Mouse (Mus musculus) thymus, adult 2 months (tissue): ENCODE data around the gene Olfr1495. TPM values are rescaled to one million over a fixed set of nuclear protein-coding genes. Genes with fewer than 3 reads are reported as not detected.
"Not testable (repeated sequence)": the region's sequence is repeated elsewhere in the genome, so short reads cannot be mapped to it uniquely, and the experiment has no call there.

ENCODE experiments used
- DNase-seq: peaks from one replicate; pipeline ENCODE4 v3.0.0; 2021
- H3K27ac ChIP-seq: fragments of 200-500 bp; 2 replicates; pipeline ENCODE4 v1.5.1; 2012; ENCODE audit warnings: low read length, control low read depth; ENCODE audit not compliant: control insufficient read depth, insufficient read depth
- H3K27me3 ChIP-seq: fragments of 200-500 bp; 2 replicates; pipeline ENCODE4 v1.6.1; 2012; ENCODE audit warnings: mild to moderate bottlenecking, low read length, moderate library complexity, mixed read lengths; ENCODE audit not compliant: control insufficient read depth, insufficient read depth
- H3K36me3 ChIP-seq: fragments of 200-500 bp; 2 replicates; pipeline ENCODE4 v1.6.1; 2012; ENCODE audit warnings: mild to moderate bottlenecking, low read length, moderate library complexity; ENCODE audit not compliant: control insufficient read depth, insufficient read depth
- H3K4me1 ChIP-seq: fragments of 200-500 bp; replicated peaks from 2 replicates; pipeline ENCODE4 v1.6.1; 2012; ENCODE audit warnings: low read length; ENCODE audit not compliant: control insufficient read depth, insufficient read depth
- H3K4me3 ChIP-seq: fragments of 200-500 bp; 2 replicates; pipeline ENCODE4 v1.5.1; 2012; ENCODE audit warnings: mild to moderate bottlenecking, low read length, control low read depth, moderate library complexity; ENCODE audit not compliant: control insufficient read depth, insufficient read depth
- CTCF ChIP-seq: fragments of 200-500 bp; IDR thresholded peaks from 2 replicates; pipeline ENCODE4 v1.5.1; 2012; ENCODE audit warnings: mild to moderate bottlenecking, control low read depth, low read length, moderate library complexity, borderline replicate concordance; ENCODE audit not compliant: control insufficient read depth, poor library complexity, insufficient read depth; ENCODE audit errors: extremely low read depth
- POLR2A ChIP-seq: fragments of 200-500 bp; IDR thresholded peaks from 2 replicates; pipeline ENCODE4 v1.6.1; 2012; ENCODE audit warnings: mild to moderate bottlenecking, low read length, control low read depth, moderate library complexity; ENCODE audit not compliant: control insufficient read depth, poor library complexity, insufficient read depth; ENCODE audit errors: extremely low read depth
- WGBS: fragments of 180-500 bp; shearing (Covaris S2); methylation state at CpG from one replicate; pipeline ENCODE4 v1.1.7; 2018; 5-methylcytosine and 5-hydroxymethylcytosine counted together
- polyA plus RNA-seq: library from polyadenylated mRNA; depleted of rRNA; stranded (reverse); fragments of >200 nt; gene quantifications from 2 replicates; pipeline ENCODE4 v1.2.3, GENCODE M21; 2012; rRNA removed

Gene Olfr1495
- polyA plus RNA-seq, 1 experiment = not detected

GRCm38 (mm10) chr19:13798102-13798501 lies 33.7 kb downstream of the Olfr1495 start, which contains the start of gene Olfr1497:
Olfr1497 (minus strand) TSS chr19:13798202.
- no peaks in the 10 kb centered on the region for H3K27me3 ChIP-seq
- H3K36me3 ChIP-seq = no peaks in the 10 kb centered on the region
- no peak for DNase-seq
- H3K4me1 ChIP-seq = no peaks in the 10 kb centered on the region
- no peak within 1 kb of the TSS for H3K27ac ChIP-seq
- H3K4me3 ChIP-seq = no peak within 1 kb of the TSS
- TF ChIP-seq POLR2A (no peak), CTCF (no peak)

GRCm38 (mm10) chr19:13805486-13805885 lies 41.1 kb downstream of the Olfr1495 start:
- not testable (repeated sequence) for H3K4me3 ChIP-seq, H3K27ac ChIP-seq, H3K4me1 ChIP-seq, DNase-seq, H3K36me3 ChIP-seq, H3K27me3 ChIP-seq
- WGBS = 53% methylated on average over 1 of the region's 1 CpGs

GRCm38 (mm10) chr19:13812823-13813222 lies 48.4 kb downstream of the Olfr1495 start:
- H3K27me3 ChIP-seq = no peaks in the 10 kb centered on the region
- no peaks in the 10 kb centered on the region for H3K36me3 ChIP-seq
- no peak overlapping the region for H3K4me3 ChIP-seq
- WGBS = 73% methylated on average over 2 of the region's 2 CpGs
- DNase-seq = no peak
- TF ChIP-seq POLR2A (no peak), CTCF (no peak)
- no peak overlapping the region for H3K27ac ChIP-seq
- H3K4me1 ChIP-seq = no peaks in the 10 kb centered on the region

- DNase-seq = no peak
- no peak for TF ChIP-seq CTCF
- TF ChIP-seq POLR2A = no peak
- Histone ChIP-seq H3K4me1 (no peaks in the 10 kb centered on the region), H3K27ac (no peak overlapping the region), H3K36me3 (no peaks in the 10 kb centered on the region), H3K4me3 (no peak overlapping the region), H3K27me3 (no peaks in the 10 kb centered on the region)
- 40% methylated on average over 5 of the region's 5 CpGs for WGBS
Measured at GRCm38 (mm10) chr19:13818827-13819226, 54.4 kb downstream of the Olfr1495 start.

- no peaks in the 10 kb centered on the region for H3K27me3 ChIP-seq
- no peak within 1 kb of the TSS for H3K27ac ChIP-seq
- DNase-seq = no peak
- H3K36me3 ChIP-seq = no peaks in the 10 kb centered on the region
- TF ChIP-seq CTCF (no peak), POLR2A (no peak)
- H3K4me1 ChIP-seq = no peaks in the 10 kb centered on the region
- no peak within 1 kb of the TSS for H3K4me3 ChIP-seq
Measured at GRCm38 (mm10) chr19:13819347-13819746, 54.9 kb downstream of the Olfr1495 start, which contains the start of gene Olfr1499. Olfr1499 (minus strand) TSS chr19:13819447.

Other genes with a start within 250 kb of the Olfr1495 start
- not detected in 2 replicates for gene Olfr1480, start 236.7 kb upstream of the Olfr1495 start, polyA plus RNA-seq
- gene Olfr1484, start 181.1 kb upstream of the Olfr1495 start, polyA plus RNA-seq = not detected in 2 replicates
- not detected in 2 replicates for gene Olfr1487, start 147.2 kb upstream of the Olfr1495 start, polyA plus RNA-seq
- not detected in 2 replicates for gene Olfr1489, start 133.0 kb upstream of the Olfr1495 start, polyA plus RNA-seq
- not detected in 2 replicates for gene Olfr1490, start 113.5 kb upstream of the Olfr1495 start, polyA plus RNA-seq
- not detected in 2 replicates for gene Olfr1491, start 67.3 kb upstream of the Olfr1495 start, polyA plus RNA-seq
- not detected in 2 replicates for gene Olfr1493-ps1, start 41.3 kb upstream of the Olfr1495 start, polyA plus RNA-seq
- not detected in 2 replicates for gene Olfr1494, start 24.9 kb upstream of the Olfr1495 start, polyA plus RNA-seq
- not detected in 2 replicates for gene Olfr1496, start 13.3 kb downstream of the Olfr1495 start, polyA plus RNA-seq
- not detected in 2 replicates for gene Olfr1497, start 33.6 kb downstream of the Olfr1495 start, polyA plus RNA-seq
- not detected in 2 replicates for gene Olfr1499, start 54.8 kb downstream of the Olfr1495 start, polyA plus RNA-seq
- gene Olfr1500, start 65.9 kb downstream of the Olfr1495 start, polyA plus RNA-seq = not detected in 2 replicates
- not detected in 2 replicates for gene Olfr1501, start 86.1 kb downstream of the Olfr1495 start, polyA plus RNA-seq
- gene Olfr1502, start 97.2 kb downstream of the Olfr1495 start, polyA plus RNA-seq = not detected in 2 replicates
- not detected in 2 replicates for gene Olfr1504, start 133.3 kb downstream of the Olfr1495 start, polyA plus RNA-seq
- gene Olfr1505, start 148.9 kb downstream of the Olfr1495 start, polyA plus RNA-seq = not detected in 2 replicates